Mouse (Mus musculus) stomach, postnatal 0 days (tissue): ENCODE data around the gene Lsp1. TPM values are rescaled to one million over a fixed set of nuclear protein-coding genes. Genes with fewer than 3 reads are reported as not detected.

ENCODE experiments used
- ATAC-seq: fragments of 200-750 bp; cut with Nextera tagmentation; 2 replicates; pipeline ENCODE4 v1.8.0; 2017; ENCODE audit not compliant: low FRiP score, low TSS enrichment
- DNase-seq: peaks from one replicate; pipeline ENCODE4 v3.0.0-alpha.2; 2016; ENCODE audit warnings: low spot score
- H3K27ac ChIP-seq: fragments of 300-500 bp; sonication (generic); replicated peaks from 2 replicates; pipeline ENCODE4 v1.5.1; 2014; ENCODE audit warnings: mild to moderate bottlenecking, control low read depth
- H3K27me3 ChIP-seq: fragments of 300-500 bp; sonication (generic); 2 replicates; pipeline ENCODE4 v1.6.1; 2014; ENCODE audit warnings: low read length; ENCODE audit not compliant: control insufficient read depth, insufficient read depth
- H3K36me3 ChIP-seq: fragments of 300-500 bp; sonication (generic); 2 replicates; pipeline ENCODE4 v1.6.1; 2014; ENCODE audit warnings: low read length, mixed read lengths; ENCODE audit not compliant: control insufficient read depth, insufficient read depth
- H3K4me1 ChIP-seq: fragments of 300-500 bp; sonication (generic); replicated peaks from 2 replicates; pipeline ENCODE4 v1.6.1; 2014; ENCODE audit warnings: antibody characterized with exemption; ENCODE audit not compliant: control insufficient read depth, insufficient read depth
- H3K4me2 ChIP-seq: fragments of 300-500 bp; sonication (generic); replicated peaks from 2 replicates; pipeline ENCODE4 v1.6.1; 2014; ENCODE audit warnings: low read depth, mild to moderate bottlenecking, control low read depth, moderate library complexity
- H3K4me3 ChIP-seq: fragments of 300-500 bp; sonication (generic); 2 replicates; pipeline ENCODE4 v1.5.1; 2014; ENCODE audit warnings: low read depth, low read length, control low read depth
- H3K9ac ChIP-seq: fragments of 300-500 bp; sonication (generic); 2 replicates; pipeline ENCODE4 v1.6.1; 2014; ENCODE audit warnings: mild to moderate bottlenecking, low read length, control low read depth, mixed read lengths
- H3K9me3 ChIP-seq: fragments of 300-500 bp; sonication (generic); 2 replicates; pipeline ENCODE4 v1.6.1; 2016; ENCODE audit warnings: low read length; ENCODE audit not compliant: control insufficient read depth
- CTCF ChIP-seq: IDR thresholded peaks from 2 replicates; pipeline ENCODE4 v1.5.1; 2016; ENCODE audit warnings: antibody characterized with exemption, low read depth, mild to moderate bottlenecking, moderate library complexity
- EP300 ChIP-seq: optimal IDR thresholded peaks from 2 replicates; pipeline ENCODE3; 2016; ENCODE audit warnings: antibody characterized with exemption
- WGBS: fragments of 180-500 bp; shearing (Covaris S2); extraction: QIAGEN DNeasy Blood & Tissue Kit; methylation state at CpG from one replicate; pipeline ENCODE4 v1.1.7; 2014; 5-methylcytosine and 5-hydroxymethylcytosine counted together
- polyA plus RNA-seq: library from polyadenylated mRNA; unstranded; fragments of >200 nt; fragmentation: Nextera tagmentation; extraction: Ambion mirVana; gene quantifications from 2 replicates; pipeline ENCODE4 v1.2.1, GENCODE M21; 2015

The Lsp1 gene
- polyA plus RNA-seq, 1 experiment from 2014 or later: 107 TPM

- no peaks in the 10 kb centered on the region for H3K27me3 ChIP-seq
- peak overlapping the region; percentile 97 for H3K27ac ChIP-seq
- H3K36me3 ChIP-seq: no peaks in the 10 kb centered on the region
- TF ChIP-seq EP300 (no peak), CTCF (no peak)
- peak overlapping the region; percentile 51 for H3K4me3 ChIP-seq
- WGBS: 31% methylated on average over 13 of the region's 14 CpGs
- ATAC-seq (peak; percentile 67), DNase-seq (peak; percentile 46)
- H3K4me1 ChIP-seq: peaks cover 8% of the 10 kb centered on the region
- peak overlapping the region; percentile 82 for H3K9ac ChIP-seq
- H3K9me3 ChIP-seq: no peaks in the 10 kb centered on the region
- peak overlapping the region; percentile 60 for H3K4me2 ChIP-seq
These were observed 14.2 kb downstream of the Lsp1 start for GRCm38 (mm10) chr7:142474799-142475198.

GRCm38 (mm10) chr7:142475641-142476040 is 15.0 kb downstream of the Lsp1 start:
- Histone ChIP-seq H3K4me3 (peak overlapping the region; percentile 51), H3K27ac (peak overlapping the region; percentile 97), H3K4me2 (peak overlapping the region; percentile 60), H3K9me3 (no peaks in the 10 kb centered on the region), H3K9ac (peak overlapping the region; percentile 82), H3K27me3 (no peaks in the 10 kb centered on the region), H3K36me3 (no peaks in the 10 kb centered on the region; the same call in 1 of the 2 replicates), H3K4me1 (peaks cover 4% of the 10 kb centered on the region)
- TF ChIP-seq EP300 (no peak), CTCF (no peak)
- no peak for DNase-seq
- no peak for ATAC-seq
- 48% methylated on average over 7 of the region's 7 CpGs for WGBS

GRCm38 (mm10) chr7:142476271-142476670 is 15.7 kb downstream of the Lsp1 start:
- peak overlapping the region; percentile 82 for H3K9ac ChIP-seq
- DNase-seq: no peak
- no peaks in the 10 kb centered on the region for H3K9me3 ChIP-seq
- no peaks in the 10 kb centered on the region; the same call in 1 of the 2 replicates for H3K36me3 ChIP-seq
- TF ChIP-seq CTCF (no peak), EP300 (no peak)
- ATAC-seq: no peak
- peaks cover 7% of the 10 kb centered on the region for H3K4me1 ChIP-seq
- 76% methylated on average over 5 of the region's 5 CpGs for WGBS
- no peaks in the 10 kb centered on the region for H3K27me3 ChIP-seq
- H3K4me2 ChIP-seq: peak overlapping the region; percentile 60
- peak overlapping the region; percentile 97 for H3K27ac ChIP-seq
- peak overlapping the region; percentile 51 for H3K4me3 ChIP-seq

GRCm38 (mm10) chr7:142476795-142477452 is 16.3 kb downstream of the Lsp1 start:
- WGBS: 50% methylated on average over 13 of the region's 13 CpGs
- ATAC-seq: no peak
- DNase-seq: no peak
- Histone ChIP-seq H3K4me2 (peak overlapping the region; percentile 60), H3K27me3 (no peaks in the 10 kb centered on the region), H3K9ac (peak overlapping the region; percentile 82), H3K4me3 (peak overlapping the region; percentile 51), H3K36me3 (no peaks in the 10 kb centered on the region; the same call in 1 of the 2 replicates), H3K27ac (peak overlapping the region; percentile 97), H3K4me1 (peaks cover 10% of the 10 kb centered on the region), H3K9me3 (no peaks in the 10 kb centered on the region)
- TF ChIP-seq CTCF (no peak), EP300 (no peak)

- Histone ChIP-seq H3K9ac (peak overlapping the region; percentile 82), H3K4me3 (peak overlapping the region; percentile 51), H3K27me3 (no peaks in the 10 kb centered on the region), H3K36me3 (no peaks in the 10 kb centered on the region; the same call in 1 of the 2 replicates), H3K27ac (peak overlapping the region; percentile 97), H3K4me1 (peaks cover 10% of the 10 kb centered on the region), H3K4me2 (peak overlapping the region; percentile 60), H3K9me3 (no peaks in the 10 kb centered on the region)
- no peak for TF ChIP-seq CTCF
- TF ChIP-seq EP300: no peak
- 57% methylated on average over 6 of the region's 6 CpGs for WGBS
- DNase-seq (no peak), ATAC-seq (no peak)
These were observed 17.4 kb downstream of the Lsp1 start for GRCm38 (mm10) chr7:142478001-142478400.

DNA sequence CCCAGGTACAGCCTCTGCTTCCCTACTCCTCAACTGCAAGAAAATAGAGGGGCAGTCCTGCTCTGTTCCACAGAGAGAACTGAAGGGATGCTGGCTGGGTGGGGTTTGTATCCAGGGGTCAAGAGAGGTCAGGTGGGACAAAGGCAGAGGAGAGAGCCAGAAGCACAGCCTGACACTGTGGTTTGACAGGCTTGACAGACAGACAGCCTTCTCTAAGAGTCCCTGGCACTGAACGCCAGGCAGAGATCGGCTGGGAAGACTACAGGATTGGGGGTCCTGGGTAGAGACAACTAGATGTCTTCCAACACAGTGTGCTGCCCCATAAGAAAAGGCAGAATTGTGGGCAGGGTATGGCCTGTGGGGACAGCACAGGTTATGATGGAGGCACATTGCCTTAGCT is 18.0 kb downstream of the Lsp1 start:
- H3K27me3 ChIP-seq: no peaks in the 10 kb centered on the region
- TF ChIP-seq CTCF: no peak
- no peak for TF ChIP-seq EP300
- no peak for ATAC-seq
- peak overlapping the region; percentile 51 for H3K4me3 ChIP-seq
- no peaks in the 10 kb centered on the region for H3K9me3 ChIP-seq
- peak overlapping the region; percentile 97 for H3K27ac ChIP-seq
- peak overlapping the region; percentile 82 for H3K9ac ChIP-seq
- peaks cover 10% of the 10 kb centered on the region for H3K4me1 ChIP-seq
- H3K4me2 ChIP-seq: peak overlapping the region; percentile 60
- 62% methylated on average over 2 of the region's 2 CpGs for WGBS
- H3K36me3 ChIP-seq: peaks cover under 1% of the 10 kb centered on the region; the same call in 1 of the 2 replicates
- DNase-seq: no peak
